In genomic region chr7:5052438-5052837, GRCm38 (mm10) we compare ENCODE assay signal across 9 mouse cellular contexts. TPM values are rescaled to one million over a fixed set of nuclear protein-coding genes. Genes with fewer than 3 reads are reported as not detected.
DNase-seq lines count a peak whose midpoint lies in the region; ATAC-seq and TF ChIP-seq lines count a peak whose summit lies in the region.
"Had no signal": no experiment of that assay in that cellular context is flagged by ENCODE, and none has a peak within 500 bp of the region (broad histone marks: within the 10 kb centered on the region; RNA-seq: fewer than 3 reads in every experiment).

No protein-coding gene starts in this region.

- TF ChIP-seq CTCF in kidney, postnatal 0 days (IDR thresholded peaks at IDR 0.05; ENCODE audit: low read depth), result no peak
- no peak for TF ChIP-seq CTCF in cortical plate, adult 2 months (IDR thresholded peaks at IDR 0.05; ENCODE audit: extremely low read depth, insufficient read depth, low read length)
- TF ChIP-seq CTCF in thymus, adult 2 months (IDR thresholded peaks at IDR 0.05; ENCODE audit: borderline replicate concordance, control insufficient read depth, extremely low read depth, insufficient read depth, low read length, poor library complexity), result no peak

- H3K36me3 ChIP-seq in kidney, postnatal 0 days (ENCODE audit: insufficient read depth, low read length), result no peaks in the 10 kb centered on the region
- no peaks in the 10 kb centered on the region for H3K36me3 ChIP-seq in neural tube, embryonic 12.5 days
- H3K36me3 ChIP-seq in thymus, adult 2 months (ENCODE audit: control insufficient read depth, insufficient read depth, low read length), result no peaks in the 10 kb centered on the region

- H3K27ac ChIP-seq in kidney, postnatal 0 days, result no peak overlapping the region
- peak overlapping the region; percentile 81; the same call in 1 of the 2 replicates for H3K27ac ChIP-seq in cortical plate, adult 2 months (ENCODE audit: insufficient read depth, low read length)
- H3K27ac ChIP-seq in neural tube, embryonic 12.5 days, result no peak overlapping the region
- no peak overlapping the region for H3K27ac ChIP-seq in thymus, adult 2 months (ENCODE audit: control insufficient read depth, insufficient read depth, low read length)

- peak overlapping the region; percentile 60 for H3K4me3 ChIP-seq in kidney, postnatal 0 days (replicated peaks; ENCODE audit: low read depth, low read length)
- peak overlapping the region; percentile 52 for H3K4me3 ChIP-seq in cortical plate, adult 2 months (ENCODE audit: insufficient read depth, low read length)
- peak overlapping the region; percentile 79 for H3K4me3 ChIP-seq in neural tube, embryonic 12.5 days
- no peak overlapping the region for H3K4me3 ChIP-seq in thymus, adult 2 months (ENCODE audit: control insufficient read depth, insufficient read depth, low read length)

- peak; percentile 60 for DNase-seq in kidney, postnatal 0 days (ENCODE audit: low spot score)
- DNase-seq in kidney, postnatal 36 days, result no peak
- DNase-seq in induced T-regulatory cell, adult 2 months (ENCODE audit: low read depth), result peak; percentile 48
- DNase-seq in thymus, adult 18-20 months, result no peak
- DNase-seq in thymus, adult 2 months, result no peak
- no peak for DNase-seq in kidney, postnatal 25 days

- H3K27me3 ChIP-seq in kidney, postnatal 0 days (ENCODE audit: insufficient read depth, low read length), result peaks cover 23% of the 10 kb centered on the region
- peaks cover 48% of the 10 kb centered on the region for H3K27me3 ChIP-seq in neural tube, embryonic 12.5 days (replicated peaks)
- peaks cover 43% of the 10 kb centered on the region for H3K27me3 ChIP-seq in thymus, adult 2 months (ENCODE audit: control insufficient read depth, insufficient read depth, low read length)

- no peaks in the 10 kb centered on the region for H3K9me3 ChIP-seq in kidney, postnatal 0 days (replicated peaks; ENCODE audit: low read length)
- H3K9me3 ChIP-seq in neural tube, embryonic 12.5 days, result no peaks in the 10 kb centered on the region

- WGBS in kidney, postnatal 0 days, result under 1% methylated on average over 11 of the region's 12 CpGs
- WGBS in neural tube, embryonic 12.5 days, result 2% methylated on average over 12 of the region's 12 CpGs
- WGBS in thymus, adult 2 months, result 9% methylated on average over 12 of the region's 12 CpGs

- no peak for TF ChIP-seq POLR2A in cortical plate, adult 2 months (IDR thresholded peaks at IDR 0.05; ENCODE audit: extremely low read depth, insufficient read depth, low read length)
- no peak for TF ChIP-seq POLR2A in thymus, adult 2 months (IDR thresholded peaks at IDR 0.05; ENCODE audit: control insufficient read depth, extremely low read depth, insufficient read depth, low read length, poor library complexity)

- H3K4me1 ChIP-seq in kidney, postnatal 0 days (replicated peaks; ENCODE audit: insufficient read depth, low read length), result peaks cover 26% of the 10 kb centered on the region
- peaks cover 8% of the 10 kb centered on the region for H3K4me1 ChIP-seq in cortical plate, adult 2 months (ENCODE audit: control insufficient read depth, insufficient read depth, low read length)
- peaks cover 38% of the 10 kb centered on the region for H3K4me1 ChIP-seq in neural tube, embryonic 12.5 days
- peaks cover 24% of the 10 kb centered on the region for H3K4me1 ChIP-seq in thymus, adult 2 months (replicated peaks; ENCODE audit: control insufficient read depth, insufficient read depth, low read length)

- no peak for ATAC-seq in kidney, postnatal 0 days (replicated peaks; ENCODE audit: low FRiP score, low read depth)
- ATAC-seq in neural tube, embryonic 12.5 days (ENCODE audit: low FRiP score, low read depth), result no peak

- H3K4me2 ChIP-seq in kidney, postnatal 0 days (ENCODE audit: low read length), result peak overlapping the region; percentile 81
- H3K4me2 ChIP-seq in neural tube, embryonic 12.5 days (replicated peaks), result peak overlapping the region; percentile 91

- peak overlapping the region; percentile 56 for H3K9ac ChIP-seq in kidney, postnatal 0 days (ENCODE audit: low read depth, low read length)
- peak overlapping the region; percentile 93 for H3K9ac ChIP-seq in neural tube, embryonic 12.5 days

RNA-seq across cellular contexts. Expression of gene Zfp580, which starts 1.1 kb away (rescaled TPM):
- 48.7 and 54.0 TPM in 2 replicates for polyA plus RNA-seq in kidney, postnatal 0 days (2015; fragmentation: Nextera tagmentation; extraction: Ambion mirVana)
- 34.4 and 36.9 TPM in 2 replicates for polyA plus RNA-seq in cortical plate, adult 2 months (2012; rRNA removed)
- 53.5 and 56.0 TPM in 2 replicates for polyA plus RNA-seq in neural tube, embryonic 12.5 days (2016; fragmentation: Nextera tagmentation; extraction: Ambion mirVana)
- polyA plus RNA-seq in thymus, adult 2 months (2012; rRNA removed), result 29.9 and 42.3 TPM in 2 replicates

RNA-seq across cellular contexts. Expression of gene U2af2, which starts 9.5 kb away (rescaled TPM):
- polyA plus RNA-seq in kidney, postnatal 0 days (2015; fragmentation: Nextera tagmentation; extraction: Ambion mirVana), result 95.0 and 103 TPM in 2 replicates
- polyA plus RNA-seq in cortical plate, adult 2 months (2012; rRNA removed), result 184 TPM in 2 replicates
- 147 and 163 TPM in 2 replicates for polyA plus RNA-seq in neural tube, embryonic 12.5 days (2016; fragmentation: Nextera tagmentation; extraction: Ambion mirVana)
- 437 and 438 TPM in 2 replicates for polyA plus RNA-seq in thymus, adult 2 months (2012; rRNA removed)

RNA-seq across cellular contexts. Expression of gene Zfp784, which starts 14.2 kb away (rescaled TPM):
- polyA plus RNA-seq in kidney, postnatal 0 days (2015; fragmentation: Nextera tagmentation; extraction: Ambion mirVana), result 5.7 and 6.6 TPM in 2 replicates
- polyA plus RNA-seq in cortical plate, adult 2 months (2012; rRNA removed), result 5.7 and 6.5 TPM in 2 replicates
- 4.2 and 5.9 TPM in 2 replicates for polyA plus RNA-seq in neural tube, embryonic 12.5 days (2016; fragmentation: Nextera tagmentation; extraction: Ambion mirVana)
- 5.2 and 6.3 TPM in 2 replicates for polyA plus RNA-seq in thymus, adult 2 months (2012; rRNA removed)

RNA-seq across cellular contexts. Expression of gene 4632433K11Rik, which starts 18.5 kb away (rescaled TPM):
- polyA plus RNA-seq in kidney, postnatal 0 days (2015; fragmentation: Nextera tagmentation; extraction: Ambion mirVana), result not detected in 2 replicates
- polyA plus RNA-seq in cortical plate, adult 2 months (2012; rRNA removed), result not detected in 2 replicates
- polyA plus RNA-seq in neural tube, embryonic 12.5 days (2016; fragmentation: Nextera tagmentation; extraction: Ambion mirVana), result not detected in 2 replicates
- polyA plus RNA-seq in thymus, adult 2 months (2012; rRNA removed), result not detected in 2 replicates
- polyA plus RNA-seq: brain, embryonic 14.5 days had no signal

RNA-seq across cellular contexts. Expression of gene Epn1, which starts 27.6 kb away (rescaled TPM):
- polyA plus RNA-seq in kidney, postnatal 0 days (2015; fragmentation: Nextera tagmentation; extraction: Ambion mirVana), result 58.4 and 61.7 TPM in 2 replicates
- 420 and 464 TPM in 2 replicates for polyA plus RNA-seq in cortical plate, adult 2 months (2012; rRNA removed)
- 73.4 and 80.5 TPM in 2 replicates for polyA plus RNA-seq in neural tube, embryonic 12.5 days (2016; fragmentation: Nextera tagmentation; extraction: Ambion mirVana)
- 230 and 280 TPM in 2 replicates for polyA plus RNA-seq in thymus, adult 2 months (2012; rRNA removed)

Comparison
In these comparisons a context has a peak if more than half of its experiments do, and no peak if none do; other contexts are left out.
1. DNase-seq: peak in kidney, postnatal 0 days (single experiment) and induced T-regulatory cell, adult 2 months (single experiment); none in kidney, postnatal 36 days (0 of 2), thymus, adult 18-20 months (0 of 2), thymus, adult 2 months (single experiment) and kidney, postnatal 25 days (0 of 2).